Mouse (Mus musculus) kidney, postnatal 0 days (tissue): ENCODE measurements at regions not wholly inside any gene's neighbourhood (a gene's known extent, or its start where the extent isn't known, plus 50 kb on each side); places are given as distances from the start of the nearest gene placed in this dataset.

ENCODE experiments used
- ATAC-seq: fragments of 200-750 bp; cut with Nextera tagmentation; replicated peaks from 2 replicates; pipeline ENCODE4 v1.8.0; 2017; ENCODE audit warnings: low read depth, moderate number of reproducible peaks, moderate TSS enrichment, moderate library complexity; ENCODE audit not compliant: low FRiP score
- DNase-seq: peaks from one replicate; pipeline ENCODE4 v3.0.0-alpha.2; 2016; ENCODE audit warnings: low spot score
- H3K27ac ChIP-seq: fragments of 300-500 bp; sonication (generic); 2 replicates; pipeline ENCODE4 v1.5.1; 2014; ENCODE audit warnings: mild to moderate bottlenecking
- H3K27me3 ChIP-seq: fragments of 300-500 bp; sonication (generic); 2 replicates; pipeline ENCODE4 v1.6.1; 2014; ENCODE audit warnings: low read length, mixed read lengths; ENCODE audit not compliant: insufficient read depth
- H3K36me3 ChIP-seq: fragments of 300-500 bp; sonication (generic); 2 replicates; pipeline ENCODE4 v1.6.1; 2014; ENCODE audit warnings: low read length, mixed read lengths; ENCODE audit not compliant: insufficient read depth
- H3K4me1 ChIP-seq: fragments of 300-500 bp; sonication (generic); replicated peaks from 2 replicates; pipeline ENCODE4 v1.6.1; 2014; ENCODE audit warnings: antibody characterized with exemption, low read length, mixed read lengths; ENCODE audit not compliant: insufficient read depth
- H3K4me2 ChIP-seq: fragments of 300-500 bp; sonication (generic); 2 replicates; pipeline ENCODE4 v1.6.1; 2014; ENCODE audit warnings: mild to moderate bottlenecking, low read length, moderate library complexity, mixed read lengths
- H3K4me3 ChIP-seq: fragments of 300-500 bp; sonication (generic); replicated peaks from 2 replicates; pipeline ENCODE4 v1.5.1; 2014; ENCODE audit warnings: low read depth, low read length
- H3K9ac ChIP-seq: fragments of 300-500 bp; sonication (generic); 2 replicates; pipeline ENCODE4 v1.6.1; 2014; ENCODE audit warnings: low read depth, low read length
- H3K9me3 ChIP-seq: fragments of 300-500 bp; sonication (generic); replicated peaks from 2 replicates; pipeline ENCODE4 v1.6.1; 2016; ENCODE audit warnings: low read length, inconsistent platforms, mixed read lengths
- CTCF ChIP-seq: IDR thresholded peaks from 2 replicates; pipeline ENCODE4 v1.5.1; 2016; ENCODE audit warnings: antibody characterized with exemption, low read depth, mild to moderate bottlenecking, moderate library complexity
- WGBS: fragments of 180-500 bp; shearing (Covaris S2); extraction: QIAGEN DNeasy Blood & Tissue Kit; methylation state at CpG from one replicate; pipeline ENCODE4 v1.1.7; 2014; 5-methylcytosine and 5-hydroxymethylcytosine counted together

GRCm38 (mm10) chr4:55726081-55726480 lies 193.8 kb upstream of the Klf4 start:
- no peak overlapping the region for H3K9ac ChIP-seq
- ATAC-seq = no peak
- H3K4me1 ChIP-seq = no peaks in the 10 kb centered on the region
- no peak overlapping the region for H3K4me2 ChIP-seq
- no peaks in the 10 kb centered on the region for H3K9me3 ChIP-seq
- H3K27ac ChIP-seq = no peak overlapping the region
- no peaks in the 10 kb centered on the region for H3K27me3 ChIP-seq
- no peaks in the 10 kb centered on the region for H3K36me3 ChIP-seq
- H3K4me3 ChIP-seq = no peak overlapping the region
- WGBS = 64% methylated on average over 19 of the region's 19 CpGs
- DNase-seq = no peak
- no peak for TF ChIP-seq CTCF

- no peak for ATAC-seq
- H3K4me3 ChIP-seq = no peak overlapping the region
- no peaks in the 10 kb centered on the region for H3K27me3 ChIP-seq
- 79% methylated on average over 1 of the region's 1 CpGs for WGBS
- no peaks in the 10 kb centered on the region for H3K4me1 ChIP-seq
- DNase-seq = no peak
- H3K4me2 ChIP-seq = no peak overlapping the region
- no peaks in the 10 kb centered on the region for H3K9me3 ChIP-seq
- no peak overlapping the region for H3K27ac ChIP-seq
- H3K9ac ChIP-seq = no peak overlapping the region
- TF ChIP-seq CTCF = no peak
- no peaks in the 10 kb centered on the region for H3K36me3 ChIP-seq
Measured at GRCm38 (mm10) chr4:55724286-55724685, 192.0 kb upstream of the Klf4 start.

- no peaks in the 10 kb centered on the region for H3K36me3 ChIP-seq
- no peak overlapping the region for H3K4me3 ChIP-seq
- no peak overlapping the region for H3K27ac ChIP-seq
- no peak overlapping the region for H3K4me2 ChIP-seq
- no peaks in the 10 kb centered on the region for H3K4me1 ChIP-seq
- H3K9me3 ChIP-seq = no peaks in the 10 kb centered on the region
- 85% methylated on average over 1 of the region's 1 CpGs for WGBS
- ATAC-seq = no peak
- H3K27me3 ChIP-seq = no peaks in the 10 kb centered on the region
- no peak for DNase-seq
- no peak overlapping the region for H3K9ac ChIP-seq
- no peak for TF ChIP-seq CTCF
Measured at GRCm38 (mm10) chr4:55723124-55723523, 190.9 kb upstream of the Klf4 start.

GRCm38 (mm10) chr4:55722388-55722787 lies 190.1 kb upstream of the Klf4 start:
- WGBS = 70% methylated on average over 8 of the region's 8 CpGs
- H3K27ac ChIP-seq = no peak overlapping the region
- no peaks in the 10 kb centered on the region for H3K9me3 ChIP-seq
- no peak overlapping the region for H3K4me2 ChIP-seq
- no peak overlapping the region for H3K9ac ChIP-seq
- no peak for TF ChIP-seq CTCF
- H3K36me3 ChIP-seq = no peaks in the 10 kb centered on the region
- no peaks in the 10 kb centered on the region for H3K27me3 ChIP-seq
- ATAC-seq (no peak), DNase-seq (no peak)
- H3K4me3 ChIP-seq = no peak overlapping the region
- no peaks in the 10 kb centered on the region for H3K4me1 ChIP-seq

- WGBS = 36% methylated on average over 2 of the region's 2 CpGs
- ATAC-seq (no peak), DNase-seq (peak; percentile 72)
- Histone ChIP-seq H3K4me3 (no peak overlapping the region), H3K4me1 (no peaks in the 10 kb centered on the region), H3K9ac (no peak overlapping the region), H3K4me2 (no peak overlapping the region), H3K9me3 (no peaks in the 10 kb centered on the region), H3K27ac (no peak overlapping the region), H3K27me3 (no peaks in the 10 kb centered on the region), H3K36me3 (no peaks in the 10 kb centered on the region)
- TF ChIP-seq CTCF = 0 out of 2 replicates have a peak, but pooled peaks have one; percentile 26
Measured at GRCm38 (mm10) chr4:55721834-55722233, 189.6 kb upstream of the Klf4 start.

- WGBS = 58% methylated on average over 4 of the region's 4 CpGs
- ATAC-seq (no peak; the same call in 1 of the 2 replicates), DNase-seq (no peak)
- Histone ChIP-seq H3K36me3 (no peaks in the 10 kb centered on the region), H3K27ac (no peak overlapping the region), H3K9me3 (no peaks in the 10 kb centered on the region), H3K4me3 (no peak overlapping the region), H3K4me2 (no peak overlapping the region), H3K27me3 (no peaks in the 10 kb centered on the region), H3K4me1 (no peaks in the 10 kb centered on the region), H3K9ac (no peak overlapping the region)
- no peak for TF ChIP-seq CTCF
Measured at GRCm38 (mm10) chr4:55718438-55718837, 186.2 kb upstream of the Klf4 start.

- ATAC-seq = no peak
- DNase-seq = no peak
- H3K27ac ChIP-seq = no peak overlapping the region
- H3K4me1 ChIP-seq = no peaks in the 10 kb centered on the region
- no peaks in the 10 kb centered on the region for H3K36me3 ChIP-seq
- no peaks in the 10 kb centered on the region for H3K27me3 ChIP-seq
- H3K4me2 ChIP-seq = no peak overlapping the region
- H3K9ac ChIP-seq = no peak overlapping the region
- WGBS = 67% methylated on average over 5 of the region's 5 CpGs
- H3K4me3 ChIP-seq = no peak overlapping the region
- no peaks in the 10 kb centered on the region for H3K9me3 ChIP-seq
- no peak for TF ChIP-seq CTCF
Measured at GRCm38 (mm10) chr4:55716161-55716651, 183.9 kb upstream of the Klf4 start.
